Mouse (Mus musculus) heart, embryonic 16.5 days (tissue): Measurements from ENCODE around the gene Atf5. TPM values are rescaled to one million over a fixed set of nuclear protein-coding genes. Genes with fewer than 3 reads are reported as not detected.

Experiments used
- ATAC-seq: fragments of 200-750 bp; cut with Nextera tagmentation; replicated peaks from 2 replicates; pipeline ENCODE4 v1.8.0; 2017; ENCODE audit warnings: moderate number of reproducible peaks; ENCODE audit not compliant: insufficient read depth, low FRiP score; ENCODE audit errors: extremely low read depth
- H3K27ac ChIP-seq: fragments of 300-500 bp; sonication (generic); 2 replicates; pipeline ENCODE4 v1.5.1; 2014; ENCODE audit warnings: mild to moderate bottlenecking, low read length, control low read depth, moderate library complexity
- H3K27me3 ChIP-seq: fragments of 300-500 bp; sonication (generic); 2 replicates; pipeline ENCODE4 v1.6.1; 2014; ENCODE audit warnings: low read length, mixed read lengths; ENCODE audit not compliant: control insufficient read depth, insufficient read depth
- H3K36me3 ChIP-seq: fragments of 300-500 bp; sonication (generic); 2 replicates; pipeline ENCODE4 v1.6.1; 2014; ENCODE audit not compliant: control insufficient read depth, insufficient read depth
- H3K4me1 ChIP-seq: fragments of 300-500 bp; sonication (generic); 2 replicates; pipeline ENCODE4 v1.6.1; 2014; ENCODE audit warnings: low read length, mixed read lengths; ENCODE audit not compliant: control insufficient read depth, insufficient read depth
- H3K4me2 ChIP-seq: fragments of 300-500 bp; sonication (generic); 2 replicates; pipeline ENCODE4 v1.6.1; 2014; ENCODE audit warnings: low read depth, mild to moderate bottlenecking, control low read depth, low read length
- H3K4me3 ChIP-seq: fragments of 300-500 bp; sonication (generic); 2 replicates; pipeline ENCODE4 v1.5.1; 2014; ENCODE audit warnings: mild to moderate bottlenecking, control low read depth, low read length
- H3K9ac ChIP-seq: fragments of 300-500 bp; sonication (generic); 2 replicates; pipeline ENCODE4 v1.6.1; 2014; ENCODE audit warnings: low read length, control low read depth
- H3K9me3 ChIP-seq: fragments of 300-500 bp; sonication (generic); replicated peaks from 2 replicates; pipeline ENCODE4 v1.6.1; 2016; ENCODE audit warnings: low read length; ENCODE audit not compliant: control insufficient read depth
- WGBS: fragments of 180-500 bp; shearing (Covaris S2); extraction: QIAGEN DNeasy Blood & Tissue Kit; methylation state at CpG from one replicate; pipeline ENCODE4 v1.1.7; 2014; 5-methylcytosine and 5-hydroxymethylcytosine counted together
- polyA plus RNA-seq: library from polyadenylated mRNA; unstranded; fragments of >200 nt; fragmentation: Nextera tagmentation; extraction: Ambion mirVana; gene quantifications from 2 replicates; pipeline ENCODE4 v1.2.1, GENCODE M21; 2015

The Atf5 gene
- polyA plus RNA-seq, 1 experiment from 2014 or later = 2.3 TPM

GRCm38 (mm10) chr7:44810819-44811557 is 5.5 kb downstream of the Atf5 start:
- H3K27me3 ChIP-seq = no peaks in the 10 kb centered on the region
- H3K27ac ChIP-seq = no peak overlapping the region
- no peak overlapping the region for H3K4me3 ChIP-seq
- no peaks in the 10 kb centered on the region for H3K9me3 ChIP-seq
- peaks cover 9% of the 10 kb centered on the region for H3K36me3 ChIP-seq
- H3K4me2 ChIP-seq = no peak overlapping the region
- H3K9ac ChIP-seq = no peak overlapping the region
- 80% methylated on average over 7 of the region's 7 CpGs for WGBS
- H3K4me1 ChIP-seq = peaks cover 6% of the 10 kb centered on the region; the same call in 1 of the 2 replicates
- no peak for ATAC-seq

- no peak overlapping the region for H3K4me2 ChIP-seq
- H3K27me3 ChIP-seq = no peaks in the 10 kb centered on the region
- peaks cover 5% of the 10 kb centered on the region; the same call in 1 of the 2 replicates for H3K4me1 ChIP-seq
- H3K9me3 ChIP-seq = no peaks in the 10 kb centered on the region
- no peak overlapping the region for H3K27ac ChIP-seq
- no peak overlapping the region for H3K9ac ChIP-seq
- WGBS = 81% methylated on average over 4 of the region's 4 CpGs
- ATAC-seq = no peak
- no peak overlapping the region for H3K4me3 ChIP-seq
- peaks cover 9% of the 10 kb centered on the region for H3K36me3 ChIP-seq
Observed at GRCm38 (mm10) chr7:44810365-44810764, 6.1 kb downstream of the Atf5 start.

GRCm38 (mm10) chr7:44809466-44809865 is 7.0 kb downstream of the Atf5 start:
- H3K27me3 ChIP-seq = no peaks in the 10 kb centered on the region
- H3K9me3 ChIP-seq = no peaks in the 10 kb centered on the region
- ATAC-seq = no peak
- H3K4me2 ChIP-seq = no peak overlapping the region
- H3K4me3 ChIP-seq = no peak overlapping the region
- H3K4me1 ChIP-seq = no peaks in the 10 kb centered on the region
- H3K36me3 ChIP-seq = peaks cover 9% of the 10 kb centered on the region
- WGBS = 85% methylated on average over 3 of the region's 3 CpGs
- no peak overlapping the region for H3K27ac ChIP-seq
- no peak overlapping the region for H3K9ac ChIP-seq

DNA sequence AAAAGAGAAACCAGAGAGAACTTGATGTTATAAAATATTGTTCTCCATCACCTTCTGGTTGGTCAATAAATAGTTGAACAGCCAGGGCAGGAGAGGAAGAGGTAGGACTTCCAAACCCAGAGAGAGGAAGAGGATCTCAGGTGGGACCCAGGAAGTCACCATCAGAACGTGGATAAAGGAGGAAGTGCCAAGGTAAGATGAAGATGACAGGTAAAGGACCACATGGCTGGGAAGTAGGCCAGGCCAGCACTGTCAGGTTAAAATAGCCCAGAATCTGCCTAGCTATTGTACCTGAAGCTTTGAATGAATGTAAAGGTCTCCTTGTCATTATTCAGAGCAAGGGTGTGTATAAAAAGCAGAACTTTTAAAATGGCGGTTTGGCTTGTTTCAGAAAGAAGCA is 7.5 kb downstream of the Atf5 start:
- no peak for ATAC-seq
- WGBS = 82% methylated on average over 2 of the region's 2 CpGs
- no peaks in the 10 kb centered on the region for H3K27me3 ChIP-seq

DNA sequence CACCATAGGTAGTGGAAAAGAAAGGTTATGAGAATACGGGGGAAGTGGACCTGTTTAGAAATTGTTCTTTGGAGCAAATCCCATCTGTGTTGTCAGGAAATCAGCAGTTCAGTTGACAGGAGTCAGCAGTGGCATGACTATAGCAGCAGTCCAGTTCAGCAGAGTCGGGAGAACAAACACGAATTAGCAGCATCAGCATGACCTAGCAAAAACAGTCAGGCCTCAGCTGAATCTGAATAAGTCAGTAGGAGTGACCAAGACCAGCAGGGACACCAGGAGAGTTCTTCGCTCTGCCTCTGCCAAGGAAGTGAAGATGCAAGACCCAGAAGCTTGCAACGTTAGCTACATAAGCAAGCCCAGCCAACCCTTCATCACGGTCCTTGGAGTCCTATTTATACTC is 23.7 kb downstream of the Atf5 start:
- H3K9me3 ChIP-seq = peaks cover 14% of the 10 kb centered on the region
- ATAC-seq = no peak
- H3K4me2 ChIP-seq = no peak overlapping the region
- WGBS = 76% methylated on average over 6 of the region's 6 CpGs
- H3K4me1 ChIP-seq = no peaks in the 10 kb centered on the region
- no peaks in the 10 kb centered on the region for H3K36me3 ChIP-seq
- H3K27ac ChIP-seq = no peak overlapping the region
- H3K9ac ChIP-seq = no peak overlapping the region
- no peaks in the 10 kb centered on the region for H3K27me3 ChIP-seq
- H3K4me3 ChIP-seq = no peak overlapping the region

More for the DNA sequence above, 7.5 kb downstream of the Atf5 start:
- Histone ChIP-seq H3K4me1 (no peaks in the 10 kb centered on the region), H3K9ac (no peak overlapping the region), H3K27ac (no peak overlapping the region), H3K4me2 (no peak overlapping the region), H3K9me3 (no peaks in the 10 kb centered on the region), H3K4me3 (no peak overlapping the region), H3K36me3 (peaks cover 6% of the 10 kb centered on the region)

DNA sequence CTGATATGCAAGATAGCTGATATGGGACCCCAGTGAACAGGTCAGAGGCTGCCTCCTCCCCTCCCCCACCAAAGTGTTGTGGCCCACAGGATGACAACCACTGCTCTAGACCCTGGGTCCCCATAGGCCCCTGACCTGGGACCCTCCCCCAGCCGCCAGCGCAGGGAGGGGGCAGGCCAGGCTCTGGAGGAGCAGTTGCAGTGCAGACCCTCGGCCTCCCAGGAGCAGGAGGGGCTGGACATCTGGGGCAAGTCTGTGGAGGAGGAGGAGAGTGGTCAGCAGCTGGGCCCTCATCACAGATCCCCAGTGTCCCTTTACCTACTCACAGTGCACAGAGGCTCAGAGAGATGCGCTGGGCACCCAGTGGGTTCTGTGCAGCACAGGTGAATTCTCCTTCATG is 26.4 kb downstream of the Atf5 start:
- H3K36me3 ChIP-seq = no peaks in the 10 kb centered on the region
- H3K4me2 ChIP-seq = no peak overlapping the region
- ATAC-seq = no peak
- H3K9me3 ChIP-seq = peaks cover 8% of the 10 kb centered on the region; the same call in 1 of the 2 replicates
- no peaks in the 10 kb centered on the region for H3K4me1 ChIP-seq
- WGBS = 67% methylated on average over 4 of the region's 4 CpGs
- no peaks in the 10 kb centered on the region for H3K27me3 ChIP-seq
- no peak overlapping the region for H3K4me3 ChIP-seq
- no peak overlapping the region for H3K27ac ChIP-seq
- no peak overlapping the region for H3K9ac ChIP-seq

DNA sequence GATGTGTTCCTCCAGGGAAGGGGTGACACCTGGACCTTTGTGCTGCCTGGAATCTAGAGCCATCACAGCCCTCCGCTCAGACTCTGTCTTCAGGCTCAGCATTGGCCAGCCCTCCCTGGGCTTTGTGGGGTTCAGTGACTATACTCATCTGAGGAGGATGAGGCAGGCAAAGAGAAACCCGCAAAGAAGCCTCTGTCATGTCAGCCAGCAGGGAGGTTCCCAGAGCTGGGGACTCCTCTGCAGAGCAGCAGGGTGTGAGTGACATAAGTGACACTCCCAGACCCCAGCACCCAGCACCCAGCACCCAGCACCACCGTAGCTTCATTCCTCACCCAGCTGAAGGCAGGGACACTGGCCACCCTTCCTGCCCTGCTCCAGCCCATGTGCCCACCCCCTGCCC is 26.9 kb downstream of the Atf5 start:
- H3K4me2 ChIP-seq = no peak overlapping the region
- WGBS = 60% methylated on average over 3 of the region's 3 CpGs
- ATAC-seq = no peak

DNA sequence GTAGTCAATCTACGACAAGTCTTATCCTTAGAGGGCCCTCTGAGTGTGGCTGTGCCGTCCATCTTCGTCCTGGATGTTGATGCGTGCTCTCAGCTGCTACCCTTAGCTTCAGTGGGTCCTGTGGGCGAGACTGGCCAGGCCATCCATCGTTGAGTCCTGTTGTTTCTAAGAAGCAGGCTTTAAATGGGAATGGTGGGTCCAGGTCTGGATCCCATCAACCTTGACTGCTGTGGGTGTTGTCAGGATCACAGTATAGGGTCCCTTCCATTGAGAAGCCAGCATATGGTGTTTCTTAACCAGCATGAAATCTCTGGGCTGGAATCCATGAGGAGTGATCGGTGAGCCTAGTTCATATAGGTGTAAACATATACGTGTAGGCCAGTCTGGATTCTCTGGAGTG is 36.4 kb downstream of the Atf5 start:
- Histone ChIP-seq H3K9me3 (no peaks in the 10 kb centered on the region), H3K36me3 (peaks cover 15% of the 10 kb centered on the region), H3K4me3 (no peak overlapping the region), H3K4me1 (no peaks in the 10 kb centered on the region), H3K9ac (no peak overlapping the region), H3K4me2 (no peak overlapping the region), H3K27ac (no peak overlapping the region), H3K27me3 (no peaks in the 10 kb centered on the region)
- 77% methylated on average over 8 of the region's 8 CpGs for WGBS
- no peak for ATAC-seq

More for the DNA sequence above, 26.9 kb downstream of the Atf5 start:
- no peak overlapping the region for H3K27ac ChIP-seq
- no peak overlapping the region for H3K4me3 ChIP-seq
- no peaks in the 10 kb centered on the region for H3K36me3 ChIP-seq
- no peaks in the 10 kb centered on the region for H3K27me3 ChIP-seq
- no peak overlapping the region for H3K9ac ChIP-seq
- H3K4me1 ChIP-seq = no peaks in the 10 kb centered on the region
- peaks cover 6% of the 10 kb centered on the region; the same call in 1 of the 2 replicates for H3K9me3 ChIP-seq

DNA sequence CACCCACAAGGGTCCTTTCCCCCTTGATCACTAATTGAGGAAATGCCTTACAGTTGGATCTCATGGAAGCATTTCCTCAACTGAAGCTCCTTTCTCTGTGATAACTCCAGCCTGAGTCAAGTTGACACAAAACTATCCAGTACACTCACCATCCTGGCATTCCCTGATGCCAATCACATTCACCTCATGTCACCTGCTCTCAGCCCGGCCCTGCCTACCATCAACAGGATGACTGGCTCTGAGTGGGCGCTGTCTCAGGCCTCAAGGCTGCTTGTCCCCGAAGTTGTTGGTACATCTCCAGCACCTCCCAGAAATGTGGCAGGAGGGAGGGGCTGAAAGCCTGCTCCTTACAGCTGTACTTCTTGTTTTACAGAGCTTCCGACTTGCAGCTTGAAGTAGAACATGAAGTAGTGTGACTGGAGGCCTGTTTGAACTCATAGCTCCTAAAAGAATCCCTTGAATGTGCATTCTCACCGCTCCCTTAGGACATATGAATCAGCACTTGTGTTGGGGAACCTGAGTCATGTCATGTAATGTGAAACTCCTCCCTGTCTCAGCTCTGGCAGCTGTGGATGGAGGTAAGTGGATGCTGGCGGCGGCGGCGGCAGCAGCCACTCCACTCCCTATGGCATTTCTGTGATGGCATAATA is 39.5 kb downstream of the Atf5 start:
- H3K27me3 ChIP-seq = no peaks in the 10 kb centered on the region
- ATAC-seq = no peak
- no peak overlapping the region for H3K9ac ChIP-seq
- H3K4me1 ChIP-seq = no peaks in the 10 kb centered on the region
- WGBS = 82% methylated on average over 9 of the region's 9 CpGs
- peaks cover 31% of the 10 kb centered on the region for H3K36me3 ChIP-seq
- no peak overlapping the region for H3K4me3 ChIP-seq
- H3K27ac ChIP-seq = no peak overlapping the region
- no peaks in the 10 kb centered on the region for H3K9me3 ChIP-seq
- no peak overlapping the region for H3K4me2 ChIP-seq
